Mouse (Mus musculus) CD8-positive naive resting alpha-beta T cell, adult 57 days (primary cell): Measurements from ENCODE around the gene Spats2l. TPM values are rescaled to one million over a fixed set of nuclear protein-coding genes. Genes with fewer than 3 reads are reported as not detected.

Source experiments
- total RNA-seq: library from RNA; stranded (reverse); gene quantifications from one replicate; pipeline ENCODE4 v1.2.4, GENCODE M21; 2023

Gene Spats2l
- total RNA-seq, result 1.4 TPM

DNA sequence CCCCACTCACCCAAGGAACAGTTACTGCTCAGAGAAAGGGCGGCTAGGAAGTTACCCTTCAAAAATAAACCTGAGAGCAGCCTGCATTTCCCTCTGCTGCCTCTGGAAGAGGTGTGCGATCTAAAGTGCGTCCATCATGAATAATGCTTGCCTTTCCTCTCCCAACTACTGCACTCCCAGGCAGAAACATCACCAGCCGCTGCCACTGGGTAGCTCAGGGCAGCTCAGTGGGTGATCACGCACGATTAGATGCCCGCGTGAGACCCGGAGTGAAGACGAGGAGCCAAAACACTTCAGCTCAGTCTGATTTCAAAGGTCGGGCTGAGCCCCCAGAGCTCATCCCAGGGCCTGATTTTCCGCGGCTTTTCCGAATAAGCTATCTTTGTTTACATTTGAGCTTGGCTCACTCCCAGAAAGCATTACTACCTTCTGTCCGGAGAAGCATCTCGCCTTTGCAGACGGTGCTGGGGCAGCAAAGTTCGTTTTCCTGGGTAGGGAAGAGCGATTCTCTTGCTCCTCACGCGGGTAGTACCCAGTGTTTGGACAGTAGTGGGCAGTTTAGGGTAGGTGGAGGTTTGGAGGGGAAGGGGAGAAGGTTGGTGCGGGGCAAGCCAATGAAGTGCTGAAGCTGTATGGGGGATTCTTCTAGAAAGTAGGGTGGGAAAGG is at the start of gene Spats2l:
Gene Spats2l, plus strand, starts transcription at position 162 of the 667 bp plus-strand sequence.

DNA sequence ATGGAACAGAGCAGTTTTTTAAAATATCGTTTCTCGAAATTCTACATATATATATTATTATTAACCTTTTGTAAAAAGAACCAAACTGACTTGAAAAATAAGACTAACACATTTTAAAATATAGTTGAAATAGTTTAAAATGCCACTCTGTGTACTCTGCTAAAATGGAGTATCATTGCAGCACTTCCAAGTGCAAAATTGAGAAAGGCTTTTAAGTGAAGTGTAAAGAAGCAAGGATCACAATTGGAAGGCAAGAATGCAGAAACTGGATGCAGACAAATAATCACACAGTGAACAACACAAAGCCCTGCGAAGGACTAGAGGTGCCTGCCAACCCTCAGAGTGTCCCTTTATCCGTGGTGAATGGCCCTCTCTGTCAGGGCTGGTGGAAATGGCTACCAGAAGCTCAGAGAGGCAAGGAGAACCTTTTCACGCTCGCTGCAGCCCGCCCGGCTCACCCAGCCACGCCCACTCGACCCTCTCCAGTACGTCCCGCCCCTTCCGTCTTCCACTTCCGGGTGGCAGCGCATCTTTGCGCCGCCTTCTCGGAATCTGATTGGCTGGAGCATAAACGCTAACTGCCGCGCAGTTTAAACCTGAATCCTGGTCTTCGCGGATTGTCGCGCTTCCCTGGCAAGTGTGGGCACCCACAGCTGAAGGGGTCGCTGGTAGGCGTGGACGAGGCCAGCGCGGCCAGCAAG is 221.6 kb downstream of the Spats2l start, which contains the start of gene Sgo2a:
Gene Sgo2a, plus strand, starts transcription at position 540 of the 701 bp plus-strand sequence.

Other genes starting within 250 kb of the Spats2l start
- gene Sgo2a, start 221.8 kb downstream of the Spats2l start, total RNA-seq, result 0.49 TPM
- 56.6 TPM for gene Kctd18, start 244.8 kb downstream of the Spats2l start, total RNA-seq